Mouse (Mus musculus) forelimb bud, embryonic 11.5 days (tissue): ENCODE data around the gene Olfr711.
"Not testable (repeated sequence)": the region's sequence is repeated elsewhere in the genome, so short reads cannot be mapped to it uniquely, and the experiment has no call there.

Experiments
- DNase-seq: peaks from one replicate; pipeline ENCODE4 v3.0.0-alpha.2; 2012; ENCODE audit warnings: low read depth, low spot score

Olfr711 gene

GRCm38 (mm10) chr7:106975353-106975752, at the start of gene Olfr711:
Gene Olfr711 (minus strand): TSS chr7:106975453.
- DNase-seq = no peak

GRCm38 (mm10) chr7:107005972-107006371, 30.7 kb upstream of the Olfr711 start, which contains the start of gene Olfr2:
Gene Olfr2 (minus strand): TSS chr7:107006072.
- no peak for DNase-seq

GRCm38 (mm10) chr7:107004169-107004568, 28.9 kb upstream of the Olfr711 start:
- DNase-seq = no peak

- no peak for DNase-seq
Observed at GRCm38 (mm10) chr7:107000798-107001197, 25.5 kb upstream of the Olfr711 start.

- DNase-seq = no peak
Observed at GRCm38 (mm10) chr7:106985236-106985635, 10.0 kb upstream of the Olfr711 start.

- not testable (repeated sequence) for DNase-seq
Observed at GRCm38 (mm10) chr7:106967503-106967902, 7.8 kb downstream of the Olfr711 start.

- DNase-seq = no peak
Observed at GRCm38 (mm10) chr7:106963837-106964236, 11.4 kb downstream of the Olfr711 start, which contains the start of gene Olfr6. Gene Olfr6 (minus strand): TSS chr7:106963937.

- no peak for DNase-seq
Observed at GRCm38 (mm10) chr7:106948212-106948611, 27.0 kb downstream of the Olfr711 start, which contains the start of gene Olfr710. Gene Olfr710 (minus strand): TSS chr7:106948312.

- no peak for DNase-seq
Observed at GRCm38 (mm10) chr7:106932119-106932518, 43.1 kb downstream of the Olfr711 start, which contains the start of gene Olfr709-ps1. Gene Olfr709-ps1 (minus strand): TSS chr7:106932219.

- DNase-seq = not testable (repeated sequence)
Observed at GRCm38 (mm10) chr7:106920961-106921360, 54.3 kb downstream of the Olfr711 start.
